Mouse (Mus musculus): Measurements from ENCODE around the gene Ifna16.

DNA sequence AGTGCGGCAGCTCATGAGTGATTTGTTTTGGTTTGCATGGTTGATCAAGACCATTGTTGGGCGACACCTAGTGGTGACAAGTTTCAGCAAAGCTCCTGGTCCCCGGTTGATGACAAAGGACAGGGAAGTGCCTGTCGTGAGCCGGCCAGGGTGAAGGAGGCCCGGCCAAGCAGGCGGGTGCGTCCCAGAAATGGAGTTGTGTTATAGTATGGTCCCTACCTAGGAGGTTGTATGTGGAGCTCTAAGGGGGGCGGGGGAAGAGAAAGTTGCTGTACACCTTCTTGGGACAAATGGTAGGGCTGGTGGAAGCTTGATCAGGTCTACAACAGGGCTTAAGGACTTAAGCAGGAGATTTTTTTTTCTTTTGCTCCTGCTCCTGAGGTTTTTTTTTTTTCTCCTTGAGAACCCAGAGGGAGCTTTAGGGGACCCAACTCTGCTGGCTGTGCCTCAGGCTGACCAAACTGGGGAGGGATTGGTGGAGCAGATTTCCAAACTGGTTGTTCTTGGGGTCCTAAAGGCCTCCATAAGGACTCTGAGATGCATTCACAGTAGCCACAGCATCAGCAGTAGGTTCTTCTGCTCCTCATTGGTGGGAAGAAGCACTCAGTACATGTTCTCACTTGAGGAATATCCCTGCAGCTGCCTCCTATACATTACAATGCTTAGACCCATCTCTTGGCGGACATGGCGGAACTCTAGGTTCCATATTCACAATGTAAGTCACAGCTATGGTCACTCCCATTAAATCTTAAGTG lies 35.5 kb downstream of the Ifna16 start:
- peak; percentile 81 for TF ChIP-seq CTCF (IDR thresholded peaks at IDR 0.05; ENCODE audit: low read depth, low read length)
- no peak for TF ChIP-seq POLR2A (IDR thresholded peaks at IDR 0.05; ENCODE audit: extremely low read depth, insufficient read depth, low read length)
